Mouse (Mus musculus) left cerebral cortex, adult 11 months (tissue): ENCODE data around the gene Arhgap29.

Experiments
- DNase-seq: peaks from one replicate; pipeline ENCODE4 v3.0.0; 2022; ENCODE audit warnings: low spot score

Arhgap29 gene

GRCm38 (mm10) chr3:121952041-121952591 lies at the start of gene Arhgap29:
TSS of gene Arhgap29 (plus strand) at chr3:121952541.
- DNase-seq, result no peak

- DNase-seq, result no peak
These were observed 49.6 kb upstream of the Arhgap29 start for GRCm38 (mm10) chr3:121902729-121903128.

- DNase-seq, result no peak
These were observed 49.1 kb upstream of the Arhgap29 start for GRCm38 (mm10) chr3:121903286-121903685.

- no peak for DNase-seq
These were observed 48.6 kb upstream of the Arhgap29 start for GRCm38 (mm10) chr3:121903695-121904094.

GRCm38 (mm10) chr3:121904476-121904875 lies 47.9 kb upstream of the Arhgap29 start:
- DNase-seq, result no peak

- no peak for DNase-seq
These were observed 45.7 kb upstream of the Arhgap29 start for GRCm38 (mm10) chr3:121906623-121907022.

- no peak for DNase-seq
These were observed 43.2 kb upstream of the Arhgap29 start for GRCm38 (mm10) chr3:121909155-121909554.

GRCm38 (mm10) chr3:121913476-121913875 lies 38.9 kb upstream of the Arhgap29 start:
- DNase-seq, result no peak

GRCm38 (mm10) chr3:121914459-121915185 lies 37.7 kb upstream of the Arhgap29 start:
- DNase-seq, result no peak

GRCm38 (mm10) chr3:121915191-121915590 lies 37.1 kb upstream of the Arhgap29 start:
- DNase-seq, result no peak

- DNase-seq, result no peak
These were observed 35.4 kb upstream of the Arhgap29 start for GRCm38 (mm10) chr3:121916802-121917532.

- no peak for DNase-seq
These were observed 34.7 kb upstream of the Arhgap29 start for GRCm38 (mm10) chr3:121917658-121918057.

- no peak for DNase-seq
These were observed 32.4 kb upstream of the Arhgap29 start for GRCm38 (mm10) chr3:121919961-121920360.

GRCm38 (mm10) chr3:121920769-121921168 lies 31.6 kb upstream of the Arhgap29 start:
- no peak for DNase-seq

GRCm38 (mm10) chr3:121924768-121925486 lies 27.4 kb upstream of the Arhgap29 start:
- no peak for DNase-seq

GRCm38 (mm10) chr3:121927601-121928000 lies 24.7 kb upstream of the Arhgap29 start:
- no peak for DNase-seq

- DNase-seq, result no peak
These were observed 19.5 kb upstream of the Arhgap29 start for GRCm38 (mm10) chr3:121932815-121933214.

- DNase-seq, result no peak
These were observed 16.1 kb upstream of the Arhgap29 start for GRCm38 (mm10) chr3:121936241-121936640.

GRCm38 (mm10) chr3:121937036-121937435 lies 15.3 kb upstream of the Arhgap29 start:
- no peak for DNase-seq

- no peak for DNase-seq
These were observed 12.7 kb upstream of the Arhgap29 start for GRCm38 (mm10) chr3:121939658-121940057.

GRCm38 (mm10) chr3:121940094-121940889 lies 12.0 kb upstream of the Arhgap29 start:
- DNase-seq, result no peak
